Mouse (Mus musculus): ENCODE results near the gene Il22. TPM values are rescaled to one million over a fixed set of nuclear protein-coding genes. Genes with fewer than 3 reads are reported as not detected.
"Not testable (repeated sequence)": the region's sequence is repeated elsewhere in the genome, so short reads cannot be mapped to it uniquely, and the experiment has no call there.

Gene Il22
- polyA plus RNA-seq, 1 experiment, result not detected

- not testable (repeated sequence) for H3K4me1 ChIP-seq (ENCODE audit: control insufficient read depth); H3K27me3 ChIP-seq (ENCODE audit: control insufficient read depth); H3K4me3 ChIP-seq (replicated peaks); H3K9me3 ChIP-seq (ENCODE audit: control insufficient read depth, low read length); H3K36me3 ChIP-seq (ENCODE audit: control insufficient read depth)
These were observed 35.9 kb downstream of the Il22 start, which contains the start of gene Gm32717 for GRCm38 (mm10) chr10:118240680-118241079. TSS of gene Gm32717 (minus strand) at chr10:118240780.

GRCm38 (mm10) chr10:118249006-118249595 is 44.4 kb downstream of the Il22 start:
- H3K4me3 ChIP-seq (replicated peaks); H3K9me3 ChIP-seq (ENCODE audit: control insufficient read depth, low read length): not testable (repeated sequence)

GRCm38 (mm10) chr10:118250852-118251295 is 46.1 kb downstream of the Il22 start:
- TF ChIP-seq GATA1 (IDR thresholded peaks at IDR 0.05; ENCODE audit: low read length), result no peak
- TF ChIP-seq TAL1 (IDR thresholded peaks at IDR 0.05; ENCODE audit: low read length), result no peak
- Histone ChIP-seq H3K27me3 (ENCODE audit: control insufficient read depth) (no peaks in the 10 kb centered on the region), H3K4me3 (replicated peaks) (no peak overlapping the region), H3K36me3 (ENCODE audit: control insufficient read depth) (no peaks in the 10 kb centered on the region), H3K4me1 (ENCODE audit: control insufficient read depth) (no peaks in the 10 kb centered on the region), H3K9me3 (ENCODE audit: control insufficient read depth, low read length) (no peaks in the 10 kb centered on the region; the same call in 1 of the 2 replicates)

More at GRCm38 (mm10) chr10:118249006-118249595, 44.4 kb downstream of the Il22 start:
- H3K27me3 ChIP-seq (ENCODE audit: control insufficient read depth); H3K36me3 ChIP-seq (ENCODE audit: control insufficient read depth); H3K4me1 ChIP-seq (ENCODE audit: control insufficient read depth): not testable (repeated sequence)

- not testable (repeated sequence) for H3K9me3 ChIP-seq (ENCODE audit: control insufficient read depth, low read length); H3K4me1 ChIP-seq (ENCODE audit: control insufficient read depth); H3K4me3 ChIP-seq (replicated peaks); H3K27me3 ChIP-seq (ENCODE audit: control insufficient read depth); H3K36me3 ChIP-seq (ENCODE audit: control insufficient read depth)
These were observed 53.6 kb downstream of the Il22 start, which contains the start of gene Gm32802 for GRCm38 (mm10) chr10:118258388-118258787. TSS of gene Gm32802 (plus strand) at chr10:118258688.

Other genes with a start within 250 kb of the Il22 start
- 1.4 and 2.1 TPM in 2 replicates for gene Mdm1, start 63.1 kb upstream of the Il22 start, polyA plus RNA-seq (2012)
- gene Gm32717, start 35.8 kb downstream of the Il22 start, polyA plus RNA-seq (2012), result not detected in 2 replicates
- gene Gm32802, start 53.7 kb downstream of the Il22 start, polyA plus RNA-seq (2012), result not detected in 2 replicates
- not detected in 2 replicates for gene Iltifb, start 90.1 kb downstream of the Il22 start, polyA plus RNA-seq (2012)
- not detected in 2 replicates for gene Gm9040, start 122.0 kb downstream of the Il22 start, polyA plus RNA-seq (2012)
- gene Gm9044, start 127.5 kb downstream of the Il22 start, polyA plus RNA-seq (2012), result not detected in 2 replicates
- gene Gm9045, start 132.9 kb downstream of the Il22 start, polyA plus RNA-seq (2012), result not detected in 2 replicates
- gene Gm9046, start 138.3 kb downstream of the Il22 start, polyA plus RNA-seq (2012), result not detected in 2 replicates
- gene Gm9048, start 143.7 kb downstream of the Il22 start, polyA plus RNA-seq (2012), result not detected in 2 replicates
- gene Gm9049, start 149.2 kb downstream of the Il22 start, polyA plus RNA-seq (2012), result not detected in 2 replicates
- gene Ifng, start 236.1 kb downstream of the Il22 start, polyA plus RNA-seq (2012), result not detected in 2 replicates

Measured in erythroblast, embryonic 14.5 days (primary cell).